ENCODE assay signal across 32 mouse cellular contexts in the genomic region with DNA sequence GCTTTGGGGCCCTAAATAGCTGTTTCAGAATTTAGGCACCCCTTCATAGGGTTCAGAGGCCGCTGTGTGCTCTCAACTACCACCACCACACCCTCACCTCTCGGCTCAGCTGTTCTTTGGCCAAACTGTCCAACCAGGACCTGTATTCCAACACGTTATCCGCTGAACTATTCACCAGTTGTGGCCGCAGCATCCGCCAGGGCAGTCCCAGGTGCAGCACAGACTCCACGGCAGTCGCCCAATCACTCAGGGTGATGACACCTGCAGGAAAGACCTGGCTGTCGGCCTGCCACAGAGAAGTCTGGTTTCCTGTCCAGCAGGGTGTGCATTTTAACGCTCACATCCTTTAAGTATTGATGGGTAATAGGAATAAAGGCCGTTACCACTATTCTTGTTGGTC. TPM values are rescaled to one million over a fixed set of nuclear protein-coding genes. Genes with fewer than 3 reads are reported as not detected.
A peak's percentile ranks its signal among the peaks of the same experiment; 100 is the strongest.
DNase-seq lines count a peak whose midpoint lies in the region; TF ChIP-seq lines count a peak whose summit lies in the region.
"Had no signal": no experiment of that assay in that cellular context is flagged by ENCODE, and none has a peak within 500 bp of the region (broad histone marks: within the 10 kb centered on the region; RNA-seq: fewer than 3 reads in every experiment).

No protein-coding gene starts in this region.

- TF ChIP-seq CTCF in thymus, adult 2 months (IDR thresholded peaks at IDR 0.05; ENCODE audit: borderline replicate concordance, control insufficient read depth, extremely low read depth, insufficient read depth, low read length, poor library complexity), result no peak

- DNase-seq in thymus, adult 2 months, result no peak
- DNase-seq in thymus, adult 18-20 months, result no peak
- peak; percentile 9 for DNase-seq in ES-CJ7 (ENCODE audit: low read depth, low spot score)
- peak; percentile 16 for DNase-seq in R1 (ENCODE audit: low read depth, low spot score)
- DNase-seq in layer of hippocampus, adult 18-20 months (ENCODE audit: low spot score in 2 of 2), result no peak
- no peak for DNase-seq in spleen, adult 12 weeks (ENCODE audit: low spot score)
- DNase-seq: adrenal gland, postnatal 10 days; adrenal gland, postnatal 36 days; cerebellum, adult 18-20 months; cerebellum, adult 9-10 months; cerebellum, postnatal 14 days; gastrocnemius, postnatal 10 days; gastrocnemius, postnatal 36 days had no signal

- H3K4me3 ChIP-seq in thymus, adult 2 months (ENCODE audit: control insufficient read depth, insufficient read depth, low read length), result no peak overlapping the region
- H3K4me3 ChIP-seq: embryonic facial prominence, embryonic 12.5 days; embryonic facial prominence, embryonic 15.5 days; forebrain, embryonic 13.5 days; heart, embryonic 12.5 days; heart, embryonic 15.5 days; hindbrain, embryonic 12.5 days; hindbrain, embryonic 15.5 days had no signal

- H3K27me3 ChIP-seq in thymus, adult 2 months (ENCODE audit: control insufficient read depth, insufficient read depth, low read length), result no peaks in the 10 kb centered on the region
- H3K27me3 ChIP-seq: embryonic facial prominence, embryonic 12.5 days; embryonic facial prominence, embryonic 15.5 days; forebrain, embryonic 13.5 days; heart, embryonic 15.5 days; hindbrain, embryonic 15.5 days had no signal

- H3K36me3 ChIP-seq in thymus, adult 2 months (ENCODE audit: control insufficient read depth, insufficient read depth, low read length), result no peaks in the 10 kb centered on the region
- H3K36me3 ChIP-seq: embryonic facial prominence, embryonic 12.5 days; embryonic facial prominence, embryonic 15.5 days; heart, embryonic 12.5 days; heart, embryonic 15.5 days; hindbrain, embryonic 12.5 days; hindbrain, embryonic 15.5 days had no signal

- 57% methylated on average over 11 of the region's 11 CpGs for WGBS in thymus, adult 2 months

- peaks cover 17% of the 10 kb centered on the region for H3K4me1 ChIP-seq in thymus, adult 2 months (replicated peaks; ENCODE audit: control insufficient read depth, insufficient read depth, low read length)
- H3K4me1 ChIP-seq: embryonic facial prominence, embryonic 12.5 days; embryonic facial prominence, embryonic 15.5 days; forebrain, embryonic 13.5 days; heart, embryonic 12.5 days; heart, embryonic 15.5 days; hindbrain, embryonic 12.5 days; hindbrain, embryonic 15.5 days had no signal

- H3K27ac ChIP-seq in thymus, adult 2 months (ENCODE audit: control insufficient read depth, insufficient read depth, low read length), result peak overlapping the region; percentile 41; the same call in 1 of the 2 replicates
- H3K27ac ChIP-seq: embryonic facial prominence, embryonic 12.5 days; embryonic facial prominence, embryonic 15.5 days; forebrain, embryonic 13.5 days; heart, embryonic 15.5 days; hindbrain, embryonic 12.5 days; hindbrain, embryonic 15.5 days had no signal

- TF ChIP-seq POLR2A in thymus, adult 2 months (IDR thresholded peaks at IDR 0.05; ENCODE audit: control insufficient read depth, extremely low read depth, insufficient read depth, low read length, poor library complexity), result no peak

RNA-seq across cellular contexts. Expression of gene U90926, which starts 15.1 kb away (rescaled TPM):
- polyA plus RNA-seq in thymus, adult 2 months (2012; rRNA removed), result 0.45 TPM in 1 of 2 replicates, not detected in the other
- total RNA-seq in layer of hippocampus, adult 18-20 months (2021), result not detected
- total RNA-seq: adrenal gland, adult 18-20 months; adrenal gland, postnatal 36 days; gastrocnemius, adult 18-20 months; gastrocnemius, postnatal 10 days; gastrocnemius, postnatal 36 days; granulocyte monocyte progenitor cell, adult 5-6 weeks; heart, adult 8-10 months; heart, postnatal 25 days; hematopoietic stem cell, adult 5-6 weeks; MEL had no signal
- polyA plus RNA-seq: CD4-positive, CD25-positive, alpha-beta regulatory T cell, adult 4 months; embryonic facial prominence, embryonic 12.5 days; embryonic facial prominence, embryonic 15.5 days; forebrain, embryonic 13.5 days; forebrain, embryonic 16.5 days; heart, embryonic 12.5 days; heart, embryonic 15.5 days; hindbrain, embryonic 12.5 days; hindbrain, embryonic 15.5 days; intestine, embryonic 14.5 days; intestine, postnatal 0 days had no signal

RNA-seq across cellular contexts. Expression of gene Ppef2, which starts 25.8 kb away (rescaled TPM):
- polyA plus RNA-seq in thymus, adult 2 months (2012; rRNA removed), result 1.3 and 1.7 TPM in 2 replicates
- total RNA-seq in layer of hippocampus, adult 18-20 months (2021), result under 1 TPM; 0.58 to 0.62 TPM
- total RNA-seq: adrenal gland, adult 18-20 months; adrenal gland, postnatal 36 days; gastrocnemius, adult 18-20 months; gastrocnemius, postnatal 10 days; gastrocnemius, postnatal 36 days; granulocyte monocyte progenitor cell, adult 5-6 weeks; heart, adult 8-10 months; hematopoietic stem cell, adult 5-6 weeks had no signal
- polyA plus RNA-seq: C2C12; forebrain, embryonic 13.5 days; heart, embryonic 12.5 days; heart, embryonic 15.5 days had no signal

RNA-seq across cellular contexts. Expression of gene Naaa, which starts 47.7 kb away (rescaled TPM):
- 36.0 and 50.7 TPM in 2 replicates for polyA plus RNA-seq in thymus, adult 2 months (2012; rRNA removed)
- total RNA-seq in layer of hippocampus, adult 18-20 months (2021), result 10 to 100 TPM; 50.4 to 52.2 TPM

Comparison
In these comparisons a context has a peak if more than half of its experiments do, and no peak if none do; other contexts are left out.
1. DNase-seq: peak in ES-CJ7 (single experiment) and R1 (single experiment); none in thymus, adult 2 months (single experiment), thymus, adult 18-20 months (0 of 2), layer of hippocampus, adult 18-20 months (0 of 2) and spleen, adult 12 weeks (single experiment).